Mouse (Mus musculus) intestine, postnatal 0 days (tissue): ENCODE data around the gene Ntm. TPM values are rescaled to one million over a fixed set of nuclear protein-coding genes. Genes with fewer than 3 reads are reported as not detected.

ENCODE experiments used
- ATAC-seq: fragments of 200-750 bp; cut with Nextera tagmentation; 2 replicates; pipeline ENCODE4 v1.8.0; 2017; ENCODE audit warnings: mild to moderate bottlenecking, moderate TSS enrichment, moderate library complexity
- H3K27ac ChIP-seq: fragments of 300-500 bp; sonication (generic); 2 replicates; pipeline ENCODE4 v1.5.1; 2014; ENCODE audit warnings: mild to moderate bottlenecking, low read depth, low read length, moderate library complexity
- H3K27me3 ChIP-seq: fragments of 300-500 bp; sonication (generic); replicated peaks from 2 replicates; pipeline ENCODE4 v1.6.1; 2014; ENCODE audit warnings: low read length, mixed read lengths; ENCODE audit not compliant: control insufficient read depth, insufficient read depth
- H3K36me3 ChIP-seq: fragments of 300-500 bp; sonication (generic); 2 replicates; pipeline ENCODE4 v1.6.1; 2014; ENCODE audit warnings: mild to moderate bottlenecking, moderate library complexity; ENCODE audit not compliant: control insufficient read depth, insufficient read depth
- H3K4me1 ChIP-seq: fragments of 300-500 bp; sonication (generic); replicated peaks from 2 replicates; pipeline ENCODE4 v1.6.1; 2014; ENCODE audit warnings: antibody characterized with exemption, low read length, mixed read lengths; ENCODE audit not compliant: control insufficient read depth, insufficient read depth
- H3K4me2 ChIP-seq: fragments of 300-500 bp; sonication (generic); replicated peaks from 2 replicates; pipeline ENCODE4 v1.6.1; 2014; ENCODE audit warnings: low read depth, mild to moderate bottlenecking, moderate library complexity
- H3K4me3 ChIP-seq: fragments of 300-500 bp; sonication (generic); 2 replicates; pipeline ENCODE4 v1.5.1; 2014; ENCODE audit warnings: low read depth, low read length
- H3K9ac ChIP-seq: fragments of 300-500 bp; sonication (generic); 2 replicates; pipeline ENCODE4 v1.6.1; 2014; ENCODE audit warnings: mild to moderate bottlenecking, low read depth, low read length
- H3K9me3 ChIP-seq: fragments of 300-500 bp; sonication (generic); 2 replicates; pipeline ENCODE4 v1.6.1; 2016; ENCODE audit warnings: mixed run types; ENCODE audit not compliant: control insufficient read depth
- CTCF ChIP-seq: sonication (generic); IDR thresholded peaks from 2 replicates; pipeline ENCODE4 v1.5.1; 2016; ENCODE audit warnings: low read depth, mild to moderate bottlenecking, control low read depth, antibody characterized with exemption, moderate library complexity
- WGBS: fragments of 180-500 bp; shearing (Covaris S2); extraction: QIAGEN DNeasy Blood & Tissue Kit; methylation state at CpG from one replicate; pipeline ENCODE4 v1.1.7; 2014; 5-methylcytosine and 5-hydroxymethylcytosine counted together
- polyA plus RNA-seq: library from polyadenylated mRNA; unstranded; fragments of >200 nt; fragmentation: Nextera tagmentation; extraction: Ambion mirVana; gene quantifications from 2 replicates; pipeline ENCODE4 v1.2.1, GENCODE M21; 2015

The Ntm gene
- polyA plus RNA-seq, 1 experiment from 2014 or later, result 1.1 TPM

GRCm38 (mm10) chr9:29415578-29415977 lies 547.4 kb downstream of the Ntm start:
- ATAC-seq, result no peak
- Histone ChIP-seq H3K9me3 (no peaks in the 10 kb centered on the region), H3K4me1 (no peaks in the 10 kb centered on the region), H3K27me3 (peaks cover 33% of the 10 kb centered on the region), H3K4me2 (no peak overlapping the region), H3K4me3 (no peak overlapping the region), H3K36me3 (no peaks in the 10 kb centered on the region), H3K27ac (no peak overlapping the region), H3K9ac (no peak overlapping the region)
- peak; percentile 30 for TF ChIP-seq CTCF
- 75% methylated on average over 2 of the region's 2 CpGs for WGBS

- no peak for ATAC-seq
- no peak overlapping the region for H3K27ac ChIP-seq
- no peak overlapping the region for H3K9ac ChIP-seq
- no peak overlapping the region for H3K4me3 ChIP-seq
- H3K4me2 ChIP-seq, result no peak overlapping the region
- H3K9me3 ChIP-seq, result no peaks in the 10 kb centered on the region
- no peak for TF ChIP-seq CTCF
- H3K4me1 ChIP-seq, result no peaks in the 10 kb centered on the region
- H3K36me3 ChIP-seq, result no peaks in the 10 kb centered on the region
- peaks cover 40% of the 10 kb centered on the region for H3K27me3 ChIP-seq
- 78% methylated on average over 4 of the region's 4 CpGs for WGBS
Observed at GRCm38 (mm10) chr9:29413126-29413525, 549.8 kb downstream of the Ntm start.

DNA sequence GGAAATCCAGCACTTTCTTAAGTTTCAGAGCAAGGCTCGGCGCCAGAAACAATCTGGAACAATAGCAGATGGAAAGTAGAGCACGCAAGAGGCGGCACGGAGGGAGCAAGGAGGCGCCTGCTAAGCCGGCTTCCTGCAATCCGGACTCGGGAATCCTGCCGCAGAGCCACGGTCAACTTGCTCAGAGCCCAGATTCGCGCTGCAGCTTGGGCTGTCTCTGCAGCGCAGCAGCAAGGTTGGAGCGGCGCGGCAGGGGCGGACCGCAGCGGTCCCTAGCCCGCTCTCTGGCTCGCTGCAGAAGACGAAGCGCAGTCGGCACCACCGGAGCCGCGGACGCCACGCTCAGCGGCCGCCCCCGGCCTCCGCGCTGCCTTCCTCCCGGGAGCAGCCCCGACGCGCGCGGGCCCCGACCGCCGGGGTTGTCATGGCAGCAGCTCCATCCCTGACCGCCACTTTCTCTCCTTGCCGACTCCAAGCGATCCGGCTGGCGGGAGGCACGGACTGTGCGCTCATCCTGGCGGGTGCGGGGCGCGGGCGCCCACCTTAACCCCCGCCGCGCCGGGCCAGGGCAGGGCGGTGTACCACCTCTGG lies 550.7 kb downstream of the Ntm start:
- Histone ChIP-seq H3K36me3 (no peaks in the 10 kb centered on the region), H3K4me2 (peak overlapping the region; percentile 77), H3K27ac (no peak overlapping the region), H3K27me3 (peaks cover 40% of the 10 kb centered on the region), H3K4me1 (no peaks in the 10 kb centered on the region), H3K9ac (no peak overlapping the region), H3K4me3 (peak overlapping the region; percentile 48), H3K9me3 (no peaks in the 10 kb centered on the region)
- under 1% methylated on average over 61 of the region's 61 CpGs for WGBS
- no peak for TF ChIP-seq CTCF
- ATAC-seq, result peak; percentile 33; the same call in 1 of the 2 replicates

GRCm38 (mm10) chr9:29411408-29412180 lies 551.3 kb downstream of the Ntm start:
- Histone ChIP-seq H3K9ac (no peak overlapping the region), H3K36me3 (no peaks in the 10 kb centered on the region), H3K27me3 (peaks cover 40% of the 10 kb centered on the region), H3K4me3 (peak overlapping the region; percentile 48), H3K9me3 (no peaks in the 10 kb centered on the region), H3K4me2 (peak overlapping the region; percentile 77), H3K4me1 (no peaks in the 10 kb centered on the region), H3K27ac (no peak overlapping the region)
- no peak for ATAC-seq
- TF ChIP-seq CTCF, result peak; percentile 65
- under 1% methylated on average over 40 of the region's 40 CpGs for WGBS

- 0 out of 2 replicates have a peak overlapping the region, but pooled peaks have one; percentile 48 for H3K4me3 ChIP-seq
- 56% methylated on average over 10 of the region's 10 CpGs for WGBS
- no peak for TF ChIP-seq CTCF
- no peak for ATAC-seq
- H3K9ac ChIP-seq, result no peak overlapping the region
- peak overlapping the region; percentile 77 for H3K4me2 ChIP-seq
- H3K4me1 ChIP-seq, result no peaks in the 10 kb centered on the region
- H3K27ac ChIP-seq, result no peak overlapping the region
- H3K36me3 ChIP-seq, result no peaks in the 10 kb centered on the region
- peaks cover 40% of the 10 kb centered on the region for H3K27me3 ChIP-seq
- no peaks in the 10 kb centered on the region for H3K9me3 ChIP-seq
Observed at GRCm38 (mm10) chr9:29410728-29411407, 552.1 kb downstream of the Ntm start.

GRCm38 (mm10) chr9:29410284-29410683 lies 552.7 kb downstream of the Ntm start:
- Histone ChIP-seq H3K36me3 (no peaks in the 10 kb centered on the region), H3K4me3 (no peak overlapping the region), H3K9ac (no peak overlapping the region), H3K4me2 (no peak overlapping the region), H3K9me3 (no peaks in the 10 kb centered on the region), H3K27ac (no peak overlapping the region), H3K4me1 (no peaks in the 10 kb centered on the region), H3K27me3 (peaks cover 40% of the 10 kb centered on the region)
- TF ChIP-seq CTCF, result no peak
- 81% methylated on average over 6 of the region's 6 CpGs for WGBS
- ATAC-seq, result no peak
